Mouse (Mus musculus) embryonic facial prominence, embryonic 14.5 days (tissue): ENCODE measurements around the gene Tas2r125. TPM values are rescaled to one million over a fixed set of nuclear protein-coding genes. Genes with fewer than 3 reads are reported as not detected.
"Not testable (repeated sequence)": the region's sequence is repeated elsewhere in the genome, so short reads cannot be mapped to it uniquely, and the experiment has no call there.

Experiments used
- ATAC-seq: fragments of 200-750 bp; cut with Nextera tagmentation; 2 replicates; pipeline ENCODE4 v1.8.0; 2017; ENCODE audit warnings: low read depth, moderate number of reproducible peaks, moderate TSS enrichment
- DNase-seq: peaks from one replicate; pipeline ENCODE4 v3.0.0-alpha.2; 2015; ENCODE audit warnings: low spot score
- H3K27ac ChIP-seq: fragments of 300-500 bp; sonication (generic); replicated peaks from 2 replicates; pipeline ENCODE4 v1.5.1; 2014; ENCODE audit warnings: low read depth, mild to moderate bottlenecking, low read length, moderate library complexity
- H3K27me3 ChIP-seq: fragments of 300-500 bp; sonication (generic); replicated peaks from 2 replicates; pipeline ENCODE4 v1.6.1; 2014; ENCODE audit warnings: low read length; ENCODE audit not compliant: control insufficient read depth, insufficient read depth
- H3K36me3 ChIP-seq: fragments of 300-500 bp; sonication (generic); 2 replicates; pipeline ENCODE4 v1.6.1; 2014; ENCODE audit warnings: low read length, mixed read lengths; ENCODE audit not compliant: control insufficient read depth, insufficient read depth
- H3K4me1 ChIP-seq: fragments of 300-500 bp; sonication (generic); 2 replicates; pipeline ENCODE4 v1.6.1; 2014; ENCODE audit warnings: antibody characterized with exemption, low read length; ENCODE audit not compliant: control insufficient read depth, insufficient read depth
- H3K4me2 ChIP-seq: fragments of 300-500 bp; sonication (generic); 2 replicates; pipeline ENCODE4 v1.6.1; 2014; ENCODE audit warnings: low read depth, mild to moderate bottlenecking, low read length, moderate library complexity, mixed read lengths
- H3K4me3 ChIP-seq: fragments of 300-500 bp; sonication (generic); 2 replicates; pipeline ENCODE4 v1.5.1; 2014; ENCODE audit warnings: low read depth, mild to moderate bottlenecking, low read length
- H3K9ac ChIP-seq: fragments of 300-500 bp; sonication (generic); 2 replicates; pipeline ENCODE4 v1.6.1; 2014; ENCODE audit warnings: low read depth, mild to moderate bottlenecking, low read length, moderate library complexity, mixed read lengths
- H3K9me3 ChIP-seq: fragments of 300-500 bp; sonication (generic); 2 replicates; pipeline ENCODE4 v1.6.1; 2016; ENCODE audit warnings: low read length; ENCODE audit not compliant: control insufficient read depth
- WGBS: fragments of 180-500 bp; shearing (Covaris S2); extraction: QIAGEN DNeasy Blood & Tissue Kit; methylation state at CpG from one replicate; pipeline ENCODE4 v1.1.7; 2014; 5-methylcytosine and 5-hydroxymethylcytosine counted together
- polyA plus RNA-seq: library from polyadenylated mRNA; unstranded; fragments of >200 nt; fragmentation: Nextera tagmentation; extraction: Ambion mirVana; gene quantifications from 2 replicates; pipeline ENCODE4 v1.2.1, GENCODE M21; 2014

Tas2r125 gene
- not detected in 2 replicates for polyA plus RNA-seq

GRCm38 (mm10) chr6:132909351-132909750 lies at the start of gene Tas2r125:
Tas2r125 (plus strand) TSS chr6:132909651.
- 75% methylated on average over 3 of the region's 3 CpGs for WGBS

GRCm38 (mm10) chr6:132867708-132868107 lies 41.7 kb upstream of the Tas2r125 start, which contains the start of gene Tas2r110:
Tas2r110 (plus strand) TSS chr6:132868008.
- Histone ChIP-seq H3K4me2 (no peak within 1 kb of the TSS), H3K9ac (no peak within 1 kb of the TSS), H3K9me3 (no peaks in the 10 kb centered on the region), H3K4me1 (no peaks in the 10 kb centered on the region), H3K27ac (no peak within 1 kb of the TSS), H3K36me3 (no peaks in the 10 kb centered on the region), H3K27me3 (no peaks in the 10 kb centered on the region), H3K4me3 (no peak within 1 kb of the TSS)
- ATAC-seq (no peak), DNase-seq (no peak)

More at GRCm38 (mm10) chr6:132909351-132909750, at the start of gene Tas2r125:
- no peak within 1 kb of the TSS for H3K4me3 ChIP-seq
- H3K36me3 ChIP-seq: no peaks in the 10 kb centered on the region
- no peak within 1 kb of the TSS for H3K4me2 ChIP-seq
- H3K27me3 ChIP-seq: no peaks in the 10 kb centered on the region
- H3K4me1 ChIP-seq: no peaks in the 10 kb centered on the region
- H3K27ac ChIP-seq: no peak within 1 kb of the TSS
- no peak within 1 kb of the TSS for H3K9ac ChIP-seq
- no peaks in the 10 kb centered on the region for H3K9me3 ChIP-seq
- DNase-seq: no peak
- no peak for ATAC-seq

- H3K4me1 ChIP-seq: no peaks in the 10 kb centered on the region
- H3K4me2 ChIP-seq: no peak within 1 kb of the TSS
- 72% methylated on average over 1 of the region's 1 CpGs for whole genome bisulfite sequencing
- no peak for ATAC-seq
- DNase-seq: no peak
- no peaks in the 10 kb centered on the region for H3K9me3 ChIP-seq
- no peaks in the 10 kb centered on the region for H3K36me3 ChIP-seq
- no peak within 1 kb of the TSS for H3K27ac ChIP-seq
- no peaks in the 10 kb centered on the region for H3K27me3 ChIP-seq
- H3K9ac ChIP-seq: no peak within 1 kb of the TSS
- H3K4me3 ChIP-seq: no peak within 1 kb of the TSS
Measured at GRCm38 (mm10) chr6:132892711-132893110, 16.7 kb upstream of the Tas2r125 start, which contains the start of gene Tas2r113. Tas2r113 (plus strand) TSS chr6:132893011.

GRCm38 (mm10) chr6:132941376-132941775 lies 31.9 kb downstream of the Tas2r125 start:
- not testable (repeated sequence) for H3K4me1 ChIP-seq, H3K27ac ChIP-seq, H3K4me2 ChIP-seq

GRCm38 (mm10) chr6:132950802-132951201 lies 41.4 kb downstream of the Tas2r125 start, which contains the start of gene Tas2r129:
Tas2r129 (plus strand) TSS chr6:132951102.
- H3K4me3 ChIP-seq: no peak within 1 kb of the TSS
- H3K27me3 ChIP-seq: no peaks in the 10 kb centered on the region
- H3K9me3 ChIP-seq: no peaks in the 10 kb centered on the region
- H3K4me1 ChIP-seq: no peaks in the 10 kb centered on the region
- H3K9ac ChIP-seq: no peak within 1 kb of the TSS
- no peak within 1 kb of the TSS for H3K27ac ChIP-seq
- no peak for DNase-seq
- H3K4me2 ChIP-seq: no peak within 1 kb of the TSS
- WGBS: 69% methylated on average over 2 of the region's 2 CpGs
- ATAC-seq: no peak
- H3K36me3 ChIP-seq: no peaks in the 10 kb centered on the region

More at GRCm38 (mm10) chr6:132941376-132941775, 31.9 kb downstream of the Tas2r125 start:
- H3K4me3 ChIP-seq, H3K9ac ChIP-seq, DNase-seq, H3K27me3 ChIP-seq, ATAC-seq, H3K9me3 ChIP-seq, H3K36me3 ChIP-seq: not testable (repeated sequence)

- no peak within 1 kb of the TSS for H3K27ac ChIP-seq
- WGBS: 69% methylated on average over 1 of the region's 1 CpGs
- H3K36me3 ChIP-seq: no peaks in the 10 kb centered on the region
- no peak within 1 kb of the TSS for H3K9ac ChIP-seq
- no peaks in the 10 kb centered on the region for H3K27me3 ChIP-seq
- ATAC-seq (no peak), DNase-seq (no peak)
- no peaks in the 10 kb centered on the region for H3K9me3 ChIP-seq
- no peak within 1 kb of the TSS for H3K4me3 ChIP-seq
- H3K4me2 ChIP-seq: no peak within 1 kb of the TSS
- H3K4me1 ChIP-seq: no peaks in the 10 kb centered on the region
Measured at GRCm38 (mm10) chr6:132957819-132958218, 48.4 kb downstream of the Tas2r125 start, which contains the start of gene Tas2r131. Tas2r131 (minus strand) TSS chr6:132957919.

Other genes with a start within 250 kb of the Tas2r125 start
- not detected in 2 replicates for gene Tas2r121, start 208.6 kb upstream of the Tas2r125 start, polyA plus RNA-seq
- gene Tas2r122, start 197.7 kb upstream of the Tas2r125 start, polyA plus RNA-seq: not detected in 2 replicates
- gene Tas2r115, start 171.6 kb upstream of the Tas2r125 start, polyA plus RNA-seq: not detected in 2 replicates
- not detected in 2 replicates for gene Tas2r124, start 154.9 kb upstream of the Tas2r125 start, polyA plus RNA-seq
- not detected in 2 replicates for gene Tas2r102, start 147.5 kb upstream of the Tas2r125 start, polyA plus RNA-seq
- not detected in 2 replicates for gene Tas2r136, start 131.5 kb upstream of the Tas2r125 start, polyA plus RNA-seq
- not detected in 2 replicates for gene Tas2r117, start 106.8 kb upstream of the Tas2r125 start, polyA plus RNA-seq
- not detected in 2 replicates for gene Tas2r123, start 62.5 kb upstream of the Tas2r125 start, polyA plus RNA-seq
- not detected in 2 replicates for gene Tas2r116, start 54.2 kb upstream of the Tas2r125 start, polyA plus RNA-seq
- not detected in 2 replicates for gene Tas2r110, start 41.6 kb upstream of the Tas2r125 start, polyA plus RNA-seq
- not detected in 2 replicates for gene Tas2r113, start 16.6 kb upstream of the Tas2r125 start, polyA plus RNA-seq
- gene Tas2r129, start 41.5 kb downstream of the Tas2r125 start, polyA plus RNA-seq: not detected in 2 replicates
- not detected in 2 replicates for gene Tas2r131, start 48.3 kb downstream of the Tas2r125 start, polyA plus RNA-seq
- not detected in 2 replicates for gene Tas2r109, start 71.3 kb downstream of the Tas2r125 start, polyA plus RNA-seq
- gene Tas2r103, start 127.5 kb downstream of the Tas2r125 start, polyA plus RNA-seq: not detected in 2 replicates
- gene Tas2r140, start 146.2 kb downstream of the Tas2r125 start, polyA plus RNA-seq: not detected in 2 replicates
- gene Smim10l1, start 195.3 kb downstream of the Tas2r125 start, polyA plus RNA-seq: 67.6 and 69.7 TPM in 2 replicates